Mouse (Mus musculus) lung, adult 2 months (tissue): ENCODE measurements around the gene Cfap99.

Experiments
- CTCF ChIP-seq: fragments of 200-500 bp; IDR thresholded peaks from 2 replicates; pipeline ENCODE4 v1.5.1; 2011; ENCODE audit warnings: mild to moderate bottlenecking, low read length, control low read depth; ENCODE audit not compliant: insufficient read depth
- POLR2A ChIP-seq: fragments of 200-500 bp; IDR thresholded peaks from 2 replicates; pipeline ENCODE4 v1.6.1; 2011; ENCODE audit warnings: low read depth, mild to moderate bottlenecking, control low read depth, low read length, borderline replicate concordance; ENCODE audit errors: extremely low read depth

- TF ChIP-seq CTCF (no peak), POLR2A (no peak)
These were observed 15.1 kb upstream of the Cfap99 start for GRCm38 (mm10) chr5:34273251-34273681.
